Mouse (Mus musculus): ENCODE results near the gene Efna4. TPM values are rescaled to one million over a fixed set of nuclear protein-coding genes. Genes with fewer than 3 reads are reported as not detected.
A peak's percentile ranks its signal among the peaks of the same experiment; 100 is the strongest.

The Efna4 gene
- polyA plus RNA-seq, 1 experiment from 2014 or later = 0.24 TPM

GRCm38 (mm10) chr3:89360237-89360636 lies 22.4 kb upstream of the Efna4 start:
- H3K36me3 ChIP-seq (replicated peaks) = no peaks in the 10 kb centered on the region
- H3K4me1 ChIP-seq (replicated peaks) = no peaks in the 10 kb centered on the region
- no peak overlapping the region for H3K4me2 ChIP-seq
- no peaks in the 10 kb centered on the region for H3K9me3 ChIP-seq (replicated peaks)
- H3K9ac ChIP-seq = no peak overlapping the region
- ATAC-seq (ENCODE audit: insufficient read depth) = no peak
- peaks cover 6% of the 10 kb centered on the region for H3K27me3 ChIP-seq
- H3K4me3 ChIP-seq (replicated peaks) = no peak overlapping the region
- H3K27ac ChIP-seq (replicated peaks) = no peak overlapping the region
- 22% methylated on average over 3 of the region's 3 CpGs for WGBS (ENCODE audit: insufficient replicate concordance)

- Histone ChIP-seq H3K9ac (no peak overlapping the region), H3K4me3 (replicated peaks) (no peak overlapping the region), H3K4me1 (replicated peaks) (no peaks in the 10 kb centered on the region; the same call in 1 of the 2 replicates), H3K4me2 (no peak overlapping the region), H3K9me3 (replicated peaks) (no peaks in the 10 kb centered on the region), H3K36me3 (replicated peaks) (no peaks in the 10 kb centered on the region), H3K27ac (replicated peaks) (no peak overlapping the region), H3K27me3 (peaks cover 6% of the 10 kb centered on the region)
- WGBS (ENCODE audit: insufficient replicate concordance) = 51% methylated on average over 6 of the region's 6 CpGs
- no peak for ATAC-seq (ENCODE audit: insufficient read depth)
Measured at GRCm38 (mm10) chr3:89359630-89360029, 21.8 kb upstream of the Efna4 start.

DNA sequence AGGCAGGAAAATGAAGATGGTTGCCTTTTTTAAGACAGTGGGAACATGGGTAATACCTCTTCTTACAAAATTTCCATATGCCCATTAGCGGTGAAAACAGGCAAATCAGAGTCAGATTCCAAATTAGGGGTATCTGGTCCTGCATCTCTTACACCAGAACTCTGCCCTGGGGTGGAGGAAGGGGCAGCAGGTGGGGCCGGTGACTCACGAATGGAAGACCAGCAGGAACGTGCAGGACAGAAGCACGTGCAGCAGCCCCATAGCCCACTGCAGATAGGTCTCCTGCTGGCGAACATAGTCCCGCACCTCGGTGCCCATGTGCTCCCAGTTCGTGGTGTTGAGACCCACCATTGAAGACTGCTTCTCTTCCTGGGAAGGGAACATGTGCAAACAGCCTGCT lies 18.2 kb upstream of the Efna4 start:
- Histone ChIP-seq H3K4me2 (no peak overlapping the region), H3K36me3 (replicated peaks) (no peaks in the 10 kb centered on the region), H3K4me1 (replicated peaks) (peaks cover 5% of the 10 kb centered on the region; the same call in 1 of the 2 replicates), H3K27ac (replicated peaks) (no peak overlapping the region), H3K9me3 (replicated peaks) (no peaks in the 10 kb centered on the region), H3K4me3 (replicated peaks) (no peak overlapping the region), H3K27me3 (peaks cover 36% of the 10 kb centered on the region), H3K9ac (no peak overlapping the region)
- WGBS (ENCODE audit: insufficient replicate concordance) = 57% methylated on average over 9 of the region's 9 CpGs
- ATAC-seq (ENCODE audit: insufficient read depth) = no peak

- Histone ChIP-seq H3K27ac (replicated peaks) (no peak overlapping the region), H3K9me3 (replicated peaks) (no peaks in the 10 kb centered on the region), H3K36me3 (replicated peaks) (no peaks in the 10 kb centered on the region), H3K27me3 (peaks cover 40% of the 10 kb centered on the region), H3K4me3 (replicated peaks) (no peak overlapping the region), H3K4me1 (replicated peaks) (peaks cover 5% of the 10 kb centered on the region; the same call in 1 of the 2 replicates), H3K9ac (no peak overlapping the region), H3K4me2 (no peak overlapping the region)
- 52% methylated on average over 6 of the region's 6 CpGs for WGBS (ENCODE audit: insufficient replicate concordance)
- ATAC-seq (ENCODE audit: insufficient read depth) = no peak
Measured at GRCm38 (mm10) chr3:89355512-89355902, 17.7 kb upstream of the Efna4 start.

GRCm38 (mm10) chr3:89354816-89355511 lies 17.1 kb upstream of the Efna4 start:
- Histone ChIP-seq H3K27me3 (peaks cover 46% of the 10 kb centered on the region), H3K4me3 (replicated peaks) (no peak overlapping the region), H3K4me2 (no peak overlapping the region), H3K4me1 (replicated peaks) (peaks cover 11% of the 10 kb centered on the region), H3K9me3 (replicated peaks) (no peaks in the 10 kb centered on the region), H3K9ac (no peak overlapping the region), H3K27ac (replicated peaks) (no peak overlapping the region), H3K36me3 (replicated peaks) (no peaks in the 10 kb centered on the region)
- ATAC-seq (ENCODE audit: insufficient read depth) = no peak
- WGBS (ENCODE audit: insufficient replicate concordance) = 14% methylated on average over 5 of the region's 5 CpGs

DNA sequence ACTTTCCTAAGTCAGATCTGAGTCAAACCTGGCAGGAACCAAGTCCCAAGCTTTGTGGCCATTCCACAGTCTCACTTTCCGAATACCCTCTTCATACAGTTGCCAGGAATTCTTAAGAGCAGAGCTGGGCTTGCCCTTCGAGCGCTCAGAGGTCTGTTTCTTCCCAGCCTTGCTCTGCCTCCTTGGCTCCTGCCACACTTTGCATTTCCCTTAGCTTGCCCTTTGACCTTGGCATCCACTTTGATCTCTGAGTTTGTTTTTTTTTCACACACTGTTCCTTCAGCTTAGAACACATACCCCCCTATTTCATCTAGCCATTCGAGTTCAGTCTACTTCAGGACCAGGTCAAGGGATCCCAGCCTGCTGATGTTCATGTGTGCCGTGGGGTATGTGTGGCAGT lies 13.4 kb upstream of the Efna4 start:
- 60% methylated on average over 5 of the region's 5 CpGs for WGBS (ENCODE audit: insufficient replicate concordance)
- Histone ChIP-seq H3K9ac (no peak overlapping the region), H3K9me3 (replicated peaks) (no peaks in the 10 kb centered on the region), H3K27me3 (peaks cover 80% of the 10 kb centered on the region), H3K27ac (replicated peaks) (no peak overlapping the region), H3K4me1 (replicated peaks) (peaks cover 26% of the 10 kb centered on the region), H3K4me3 (replicated peaks) (no peak overlapping the region), H3K36me3 (replicated peaks) (no peaks in the 10 kb centered on the region), H3K4me2 (no peak overlapping the region)
- ATAC-seq (ENCODE audit: insufficient read depth) = no peak

DNA sequence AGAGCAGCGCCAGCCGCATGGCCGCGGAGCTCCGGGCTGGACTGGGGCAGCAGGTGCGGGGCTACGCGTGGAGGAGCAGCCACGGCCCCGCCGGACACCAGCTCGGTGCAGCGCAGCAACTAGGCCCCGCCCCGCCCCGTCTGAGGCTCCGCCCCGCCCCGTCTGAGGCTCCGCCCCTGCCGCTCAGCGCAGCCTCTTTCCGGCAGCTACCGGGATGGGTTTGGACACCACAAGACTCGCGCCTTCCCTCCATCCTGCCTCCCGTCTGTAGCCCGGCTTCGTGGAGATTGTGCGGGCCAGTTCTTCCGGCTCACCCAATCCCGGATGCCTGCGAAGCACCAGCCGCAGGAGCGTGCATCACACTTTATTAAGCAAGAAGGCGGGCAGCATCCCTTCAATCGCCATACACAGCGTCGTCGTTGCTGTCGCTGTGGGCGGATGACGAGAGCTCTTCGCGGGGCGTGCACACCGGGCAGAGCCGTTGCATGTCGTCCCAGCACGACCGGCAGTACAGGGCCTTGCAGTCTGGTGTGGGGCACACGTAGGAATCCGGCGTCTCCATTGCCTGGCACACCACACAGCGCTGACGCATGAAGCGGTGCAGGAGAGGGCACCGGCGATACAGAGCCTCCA lies 12.2 kb upstream of the Efna4 start, which contains the start of gene Adam15:
TSS of gene Adam15 (minus strand) at position 128 of the 633 bp plus-strand sequence.
- no peak within 1 kb of the TSS for H3K27ac ChIP-seq (replicated peaks)

GRCm38 (mm10) chr3:89348911-89349868 lies 11.4 kb upstream of the Efna4 start:
- Histone ChIP-seq H3K4me2 (peak overlapping the region; percentile 82), H3K27me3 (peaks cover 73% of the 10 kb centered on the region), H3K36me3 (replicated peaks) (no peaks in the 10 kb centered on the region), H3K9me3 (replicated peaks) (no peaks in the 10 kb centered on the region), H3K27ac (replicated peaks) (no peak overlapping the region), H3K4me1 (replicated peaks) (peaks cover 22% of the 10 kb centered on the region), H3K9ac (peak overlapping the region; percentile 37), H3K4me3 (replicated peaks) (peak overlapping the region; percentile 58)
- WGBS (ENCODE audit: insufficient replicate concordance) = 3% methylated on average over 38 of the region's 38 CpGs
- ATAC-seq (ENCODE audit: insufficient read depth) = no peak

More for the DNA sequence above, 12.2 kb upstream of the Efna4 start, which contains the start of gene Adam15:
- Histone ChIP-seq H3K9ac (peak within 1 kb of the TSS; percentile 37), H3K4me3 (replicated peaks) (peak within 1 kb of the TSS; percentile 58), H3K4me1 (replicated peaks) (peaks cover 26% of the 10 kb centered on the region), H3K36me3 (replicated peaks) (no peaks in the 10 kb centered on the region), H3K9me3 (replicated peaks) (no peaks in the 10 kb centered on the region), H3K4me2 (peak within 1 kb of the TSS; percentile 82), H3K27me3 (peaks cover 75% of the 10 kb centered on the region)
- WGBS (ENCODE audit: insufficient replicate concordance) = 2% methylated on average over 59 of the region's 59 CpGs
- peak; percentile 68 for ATAC-seq (ENCODE audit: insufficient read depth)

DNA sequence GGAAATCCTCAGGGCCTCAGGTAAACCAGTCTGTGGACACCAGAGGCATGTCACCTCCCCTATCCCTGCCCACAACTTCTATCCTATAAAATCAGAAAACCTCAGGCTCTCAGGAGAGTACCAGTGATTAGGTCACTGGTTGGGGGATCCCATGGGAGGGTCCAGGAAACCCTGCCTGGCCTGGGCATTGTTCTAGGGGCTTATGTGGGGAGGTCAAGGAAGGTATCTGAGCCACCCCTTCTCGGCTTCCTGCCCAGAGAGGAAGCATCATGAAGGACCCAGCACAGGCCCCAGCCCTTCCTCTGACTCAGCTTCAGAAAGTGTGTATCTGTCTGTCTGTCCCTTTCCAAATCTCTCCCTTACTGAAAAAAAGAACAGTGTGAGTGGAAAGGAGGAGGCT lies 10.1 kb upstream of the Efna4 start:
- H3K4me2 ChIP-seq = 0 out of 2 replicates have a peak overlapping the region, but pooled peaks have one; percentile 82
- no peak overlapping the region for H3K27ac ChIP-seq (replicated peaks)
- WGBS (ENCODE audit: insufficient replicate concordance) = 11% methylated on average over 1 of the region's 1 CpGs
- H3K36me3 ChIP-seq (replicated peaks) = no peaks in the 10 kb centered on the region
- no peak overlapping the region for H3K4me3 ChIP-seq (replicated peaks)
- peaks cover 21% of the 10 kb centered on the region for H3K4me1 ChIP-seq (replicated peaks)
- H3K9me3 ChIP-seq (replicated peaks) = no peaks in the 10 kb centered on the region
- H3K9ac ChIP-seq = no peak overlapping the region
- peaks cover 63% of the 10 kb centered on the region for H3K27me3 ChIP-seq
- no peak for ATAC-seq (ENCODE audit: insufficient read depth)

DNA sequence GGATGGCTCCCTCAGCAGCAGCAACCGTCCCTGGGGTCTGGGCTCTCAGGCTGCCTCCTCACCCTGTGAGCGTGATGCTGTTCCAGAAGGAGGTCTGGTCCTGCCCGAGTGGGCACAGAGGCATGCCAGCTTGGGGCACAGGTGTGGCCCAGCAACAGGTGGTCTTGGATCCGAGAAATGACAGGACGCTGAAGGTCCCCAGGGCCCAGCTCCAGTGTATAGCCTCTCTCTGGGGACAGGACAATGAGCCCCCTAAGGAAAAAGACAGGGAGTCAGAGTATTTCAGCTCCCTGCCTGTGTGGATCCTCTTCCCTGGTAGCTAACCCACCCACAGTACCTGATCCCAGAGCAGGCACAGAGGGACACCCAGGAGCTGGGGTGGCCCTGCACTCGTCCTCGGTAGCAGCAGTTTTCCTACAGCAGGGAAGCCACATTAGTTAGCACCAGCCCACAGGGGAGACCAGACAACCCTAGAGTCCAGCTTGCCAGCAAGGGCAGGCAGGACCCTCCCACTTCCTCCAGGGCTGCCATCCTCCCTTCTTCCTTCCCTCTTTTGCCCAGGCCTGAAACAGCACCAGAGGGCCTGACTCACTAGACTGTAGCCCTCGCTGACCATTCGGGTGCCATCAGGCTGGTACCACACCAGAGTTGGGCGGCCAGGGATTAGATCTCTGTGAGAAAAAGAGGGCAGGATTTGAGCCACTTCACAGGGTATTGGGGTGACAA lies 9.2 kb upstream of the Efna4 start:
- Histone ChIP-seq H3K4me1 (replicated peaks) (peaks cover 21% of the 10 kb centered on the region), H3K27me3 (peaks cover 54% of the 10 kb centered on the region)
- no peak for ATAC-seq (ENCODE audit: insufficient read depth)

More for the DNA sequence above, 9.2 kb upstream of the Efna4 start:
- H3K27ac ChIP-seq (replicated peaks) = no peak overlapping the region
- 44% methylated on average over 10 of the region's 10 CpGs for WGBS (ENCODE audit: insufficient replicate concordance)
- H3K9me3 ChIP-seq (replicated peaks) = no peaks in the 10 kb centered on the region
- H3K9ac ChIP-seq = no peak overlapping the region
- H3K36me3 ChIP-seq (replicated peaks) = no peaks in the 10 kb centered on the region
- H3K4me2 ChIP-seq = no peak overlapping the region
- no peak overlapping the region for H3K4me3 ChIP-seq (replicated peaks)

Measured in liver, embryonic 15.5 days (tissue).